ENCODE assay signal across 24 mouse cellular contexts in genomic region chr2:21680735-21681270, GRCm38 (mm10).
"Had no signal": no experiment of that assay in that cellular context is flagged by ENCODE, and none has a peak within 500 bp of the region (broad histone marks: within the 10 kb centered on the region; RNA-seq: fewer than 3 reads in every experiment).

No protein-coding gene starts in this region.

- H3K27me3 ChIP-seq: limb, embryonic 12.5 days; limb, embryonic 13.5 days; limb, embryonic 15.5 days; liver, embryonic 12.5 days; liver, embryonic 13.5 days; liver, embryonic 15.5 days; lung, embryonic 15.5 days; megakaryocyte, embryonic 14.5 days; midbrain, embryonic 12.5 days; midbrain, embryonic 13.5 days; midbrain, embryonic 15.5 days had no signal

- ATAC-seq: liver, embryonic 12.5 days; liver, postnatal 0 days; lung, postnatal 0 days; midbrain, embryonic 13.5 days; midbrain, embryonic 15.5 days; midbrain, embryonic 16.5 days had no signal

- DNase-seq: left cerebral cortex, postnatal 4 days; liver; liver, embryonic 13.5 days; liver, postnatal 0 days; lung, adult 18-20 months; lung, adult 2 months; lung, embryonic 14.5 days; lung, postnatal 10 days; lung, postnatal 14 days; lung, postnatal 36 days; lung, postnatal 4 days; midbrain, embryonic 14.5 days had no signal
